Mouse (Mus musculus): Measurements from ENCODE around the gene Efl1.

DNA sequence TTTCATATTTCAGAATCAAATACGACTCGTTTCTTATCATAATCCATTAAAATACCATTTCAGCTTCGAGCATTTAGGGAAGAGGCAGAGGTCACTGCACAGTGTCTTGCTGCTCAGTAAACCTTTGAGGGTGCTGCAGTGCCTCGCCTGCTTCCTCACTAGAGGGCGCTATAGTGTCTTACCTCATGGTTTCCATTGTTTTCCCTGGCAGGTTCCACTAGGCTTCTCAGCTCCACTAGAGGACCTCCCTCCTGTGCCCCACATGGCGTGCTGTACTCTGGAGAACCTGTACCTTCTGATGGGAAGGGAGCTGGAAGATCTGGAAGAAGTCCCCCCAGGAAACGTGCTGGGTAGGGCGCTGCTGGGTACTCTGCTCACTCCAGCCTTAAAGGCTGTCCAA, 49.3 kb downstream of the Efl1 start:
- TF ChIP-seq CTCF (IDR thresholded peaks at IDR 0.05; ENCODE audit: borderline replicate concordance, insufficient read depth, low read depth, low read length) (no peak), POLR2A (IDR thresholded peaks at IDR 0.05; ENCODE audit: borderline replicate concordance, insufficient read depth, low read length) (no peak)
